Comparison of ENCODE assay signal across 22 mouse cellular contexts in the genomic region with DNA sequence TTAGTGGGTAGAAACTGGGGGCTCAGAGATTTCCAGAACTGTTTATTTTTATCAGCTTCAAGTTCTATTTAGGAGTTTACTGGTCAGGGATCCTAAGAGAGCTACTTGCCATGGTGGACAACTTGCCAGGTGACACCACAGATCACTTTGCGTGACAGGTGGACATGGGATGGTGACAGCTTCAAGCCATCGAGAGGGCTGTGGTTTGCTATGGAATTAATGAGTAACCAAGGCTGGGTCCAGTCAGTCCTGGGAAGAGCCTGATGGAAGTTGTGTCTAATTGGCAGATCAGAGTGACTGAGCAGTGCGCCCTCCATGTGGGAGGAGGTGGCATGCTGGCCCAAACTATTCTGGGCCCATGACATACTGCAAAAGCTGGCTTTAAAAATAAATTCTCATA.
DNase-seq lines count a peak whose midpoint lies in the region; ATAC-seq and TF ChIP-seq lines count a peak whose summit lies in the region.
"Had no signal": no experiment of that assay in that cellular context is flagged by ENCODE, and none has a peak within 500 bp of the region (broad histone marks: within the 10 kb centered on the region; RNA-seq: fewer than 3 reads in every experiment).

No protein-coding gene starts in this region.

- H3K4me3 ChIP-seq in kidney, embryonic 15.5 days (replicated peaks) = no peak overlapping the region
- no peak overlapping the region for H3K4me3 ChIP-seq in C2C12 (ENCODE audit: insufficient read depth, poor library complexity, severe bottlenecking)
- H3K4me3 ChIP-seq: forebrain, embryonic 10.5 days; hindbrain, embryonic 12.5 days; midbrain, embryonic 12.5 days had no signal

- no peaks in the 10 kb centered on the region for H3K27me3 ChIP-seq in kidney, embryonic 15.5 days
- no peaks in the 10 kb centered on the region for H3K27me3 ChIP-seq in C2C12 (ENCODE audit: control insufficient read depth, insufficient read depth, insufficient read length)
- H3K27me3 ChIP-seq: hindbrain, embryonic 12.5 days; midbrain, embryonic 12.5 days had no signal

- 68% methylated on average over 3 of the region's 3 CpGs for WGBS in kidney, embryonic 15.5 days

- ATAC-seq in kidney, embryonic 15.5 days (replicated peaks; ENCODE audit: low FRiP score) = peak; percentile 74
- ATAC-seq: activated CD4-positive, CD25-positive, alpha-beta regulatory T cell, adult 4 months; forebrain, embryonic 16.5 days had no signal

- H3K4me2 ChIP-seq in kidney, embryonic 15.5 days = no peak overlapping the region
- H3K4me2 ChIP-seq: hindbrain, embryonic 12.5 days; lung, embryonic 14.5 days; midbrain, embryonic 12.5 days had no signal

- H3K79me2 ChIP-seq in C2C12 (ENCODE audit: control insufficient read depth, insufficient read depth) = no peaks in the 10 kb centered on the region

- H3K79me3 ChIP-seq in C2C12 (ENCODE audit: low read depth) = no peaks in the 10 kb centered on the region

- peak; percentile 42 to 47 for DNase-seq in heart, adult 18-20 months
- no peak for DNase-seq in heart, postnatal 25 days (ENCODE audit: low spot score)
- no peak for DNase-seq in kidney, adult 18-20 months
- peak; percentile 13 for DNase-seq in brain, adult 2 months (ENCODE audit: low read depth, low spot score)
- DNase-seq in right cerebral cortex, postnatal 14 days = no peak
- DNase-seq: adrenal gland, adult 8-10 months; cerebellum, adult 18-20 months; cerebellum, postnatal 14 days; kidney, adult 11 months; kidney, postnatal 10 days; layer of hippocampus, postnatal 36 days; lung, embryonic 14.5 days; thymus, adult 2 months; thymus, postnatal 4 days had no signal

- TF ChIP-seq CTCF in C2C12 (IDR thresholded peaks at IDR 0.05; ENCODE audit: control insufficient read depth, insufficient read depth, insufficient read length) = no peak

- no peak overlapping the region for H3K9ac ChIP-seq in kidney, embryonic 15.5 days
- H3K9ac ChIP-seq: hindbrain, embryonic 12.5 days; lung, embryonic 14.5 days; midbrain, embryonic 12.5 days had no signal

- no peak overlapping the region for H3ac ChIP-seq in C2C12 (ENCODE audit: control insufficient read depth, insufficient read length, low read depth)

- no peaks in the 10 kb centered on the region for H3K4me1 ChIP-seq in kidney, embryonic 15.5 days
- H3K4me1 ChIP-seq: forebrain, embryonic 10.5 days; hindbrain, embryonic 12.5 days; midbrain, embryonic 12.5 days had no signal

- intact Hi-C loops in heart, postnatal 25 days (cut with DNase I) = no loop called here

- no peak overlapping the region for H3K27ac ChIP-seq in kidney, embryonic 15.5 days
- H3K27ac ChIP-seq: forebrain, embryonic 10.5 days; hindbrain, embryonic 12.5 days; midbrain, embryonic 12.5 days; stomach, postnatal 0 days had no signal

- H3K9me3 ChIP-seq in kidney, embryonic 15.5 days (replicated peaks) = no peaks in the 10 kb centered on the region
- H3K9me3 ChIP-seq: forebrain, embryonic 10.5 days; hindbrain, embryonic 12.5 days; midbrain, embryonic 12.5 days had no signal

- no peaks in the 10 kb centered on the region for H3K36me3 ChIP-seq in kidney, embryonic 15.5 days
- H3K36me3 ChIP-seq in C2C12 (ENCODE audit: control insufficient read depth, insufficient read depth) = no peaks in the 10 kb centered on the region
- H3K36me3 ChIP-seq: forebrain, embryonic 10.5 days; hindbrain, embryonic 12.5 days; midbrain, embryonic 12.5 days had no signal

TF ChIP-seq in C2C12, 6 proteins besides CTCF, POLR2A, EP300 and RAD21:
- TF ChIP-seq FOSL1 (IDR thresholded peaks at IDR 0.05; ENCODE audit: insufficient read depth, low read length, poor library complexity, severe bottlenecking) = no peak
- TF ChIP-seq MAX (IDR thresholded peaks at IDR 0.05) = no peak
- peak; percentile 95 for TF ChIP-seq MYOD1 (IDR thresholded peaks at IDR 0.05; ENCODE audit: control insufficient read depth, insufficient read length, low read depth)

Comparison
In these comparisons a context has a peak if more than half of its experiments do, and no peak if none do; other contexts are left out.
1. DNase-seq: peak in heart, adult 18-20 months (2 of 2) and brain, adult 2 months (single experiment); none in heart, postnatal 25 days (single experiment), kidney, adult 18-20 months (single experiment) and right cerebral cortex, postnatal 14 days (single experiment).